Mouse (Mus musculus) c-Kit-positive CD71-negative TER-119-negative erythroid progenitor cells, embryonic 14.5 days (primary cell): Measurements from ENCODE around the gene 4931409K22Rik.

Experiments
- DNase-seq: peaks from one replicate; pipeline ENCODE4 v3.0.0-alpha.2; 2013; ENCODE audit warnings: low read depth

The 4931409K22Rik gene

DNA sequence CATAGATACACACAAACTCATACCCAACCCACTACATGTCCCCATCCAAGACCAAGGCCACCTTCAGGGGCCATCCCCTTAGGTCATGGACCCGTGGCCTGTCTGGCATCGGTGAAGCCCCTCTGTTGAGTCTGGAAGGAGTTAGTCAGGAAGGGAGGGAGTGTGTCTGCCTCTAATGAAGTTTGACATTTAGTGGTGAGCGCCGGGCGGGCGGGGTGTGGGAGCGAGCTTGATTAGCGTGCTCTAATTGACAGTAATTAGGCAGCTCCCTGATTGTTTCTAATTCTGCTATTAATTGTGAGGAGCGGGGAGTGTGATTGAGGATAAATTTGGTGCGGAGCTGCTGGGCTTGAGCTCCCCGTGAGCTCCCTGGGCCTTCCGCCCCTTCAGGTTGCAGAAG lies 59.1 kb downstream of the 4931409K22Rik start:
- DNase-seq, result no peak

DNA sequence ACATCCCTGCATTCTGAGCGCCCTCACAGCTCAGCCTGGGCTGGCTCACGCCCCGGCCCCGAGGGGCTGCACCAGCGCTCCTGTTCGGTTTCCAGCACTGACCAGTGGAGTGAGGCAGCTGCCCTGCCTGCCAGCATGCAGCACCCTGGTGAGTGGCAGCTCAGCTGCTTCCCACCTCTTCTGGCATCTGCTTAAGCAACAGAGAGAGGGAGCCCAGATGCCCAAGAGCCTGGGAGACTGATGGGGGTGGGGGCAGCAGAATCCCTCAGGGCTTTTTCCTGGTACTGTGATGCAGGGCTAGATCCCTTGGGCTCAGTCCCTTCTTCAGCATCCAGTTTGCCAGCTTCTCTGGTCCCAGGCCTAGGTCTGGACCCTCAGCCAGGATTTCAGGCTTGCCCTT lies 59.9 kb downstream of the 4931409K22Rik start:
- no peak for DNase-seq

GRCm38 (mm10) chr5:24495019-24495418 lies 61.6 kb downstream of the 4931409K22Rik start:
- no peak for DNase-seq
